Mouse (Mus musculus) brain, embryonic 14.5 days (tissue): ENCODE measurements around the gene Aip.

Experiments used
- CTCF ChIP-seq: fragments of 200-500 bp; IDR thresholded peaks from 2 replicates; pipeline ENCODE4 v1.5.1; 2012; ENCODE audit warnings: inconsistent platforms, mild to moderate bottlenecking, moderate library complexity, borderline replicate concordance; ENCODE audit not compliant: insufficient read depth, insufficient read length; ENCODE audit errors: extremely low read depth
- POLR2A ChIP-seq: fragments of 200-500 bp; IDR thresholded peaks from 2 replicates; pipeline ENCODE4 v1.6.1; 2012; ENCODE audit warnings: mild to moderate bottlenecking, inconsistent platforms, borderline replicate concordance; ENCODE audit not compliant: poor library complexity, insufficient read depth, insufficient read length, severe bottlenecking; ENCODE audit errors: extremely low read depth

- TF ChIP-seq POLR2A (no peak), CTCF (no peak)
These were observed 23.0 kb downstream of the Aip start for GRCm38 (mm10) chr19:4102626-4103025.
